Mouse (Mus musculus): Measurements from ENCODE around the gene Olfr1085. TPM values are rescaled to one million over a fixed set of nuclear protein-coding genes. Genes with fewer than 3 reads are reported as not detected.
"Not testable (repeated sequence)": the region's sequence is repeated elsewhere in the genome, so short reads cannot be mapped to it uniquely, and the experiment has no call there.

Olfr1085 gene
- not detected in 2 replicates for total RNA-seq (2021)
- long read RNA-seq, experiment 1, result 0 reads
- long read RNA-seq, experiment 2, result 0 reads

- no peak for DNase-seq
These were observed at the start of gene Olfr1085 for GRCm38 (mm10) chr2:86661919-86662318. TSS of gene Olfr1085 (minus strand) at chr2:86662019.

- no peak for DNase-seq
These were observed 36.5 kb upstream of the Olfr1085 start, which contains the start of gene Olfr1087 for GRCm38 (mm10) chr2:86698295-86698694. TSS of gene Olfr1087 (minus strand) at chr2:86698395.

GRCm38 (mm10) chr2:86679992-86680391 is 18.2 kb upstream of the Olfr1085 start, which contains the start of gene Olfr1086:
TSS of gene Olfr1086 (minus strand) at chr2:86680092.
- no peak for DNase-seq

DNA sequence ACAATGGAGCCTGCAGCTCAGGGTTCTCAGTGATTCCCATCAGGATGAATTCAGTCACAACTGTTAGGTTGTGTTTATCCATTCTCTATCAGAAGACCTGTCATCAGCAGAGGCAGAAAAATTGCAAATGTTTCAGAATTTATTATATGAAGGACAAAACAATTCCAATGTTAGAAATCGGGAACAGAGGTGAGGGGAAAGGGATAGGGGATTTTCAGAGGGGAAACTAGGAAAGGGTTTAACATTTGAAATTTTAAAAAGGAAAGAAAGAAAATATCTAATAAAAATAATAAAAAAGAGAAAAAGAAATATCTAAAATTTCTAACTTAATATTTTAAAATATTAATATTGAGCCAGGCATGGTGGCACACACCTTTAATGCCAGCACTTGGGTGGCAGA is 22.2 kb downstream of the Olfr1085 start, which contains the start of gene Olfr1084:
TSS of gene Olfr1084 (minus strand) at position 101 of the 400 bp plus-strand sequence.
- not testable (repeated sequence) for DNase-seq

Other genes starting within 250 kb of the Olfr1085 start
- not detected in 2 replicates for gene Olfr1061, start 248.0 kb downstream of the Olfr1085 start, total RNA-seq (2021)
- gene Olfr1062, start 235.3 kb downstream of the Olfr1085 start, total RNA-seq (2021), result not detected in 2 replicates
- not detected in 2 replicates for gene Olfr1065, start 211.4 kb downstream of the Olfr1085 start, total RNA-seq (2021)
- gene Olfr1066, start 205.8 kb downstream of the Olfr1085 start, total RNA-seq (2021), result not detected in 2 replicates
- gene Olfr228, start 174.6 kb downstream of the Olfr1085 start, total RNA-seq (2021), result not detected in 2 replicates
- gene Olfr1076, start 153.6 kb downstream of the Olfr1085 start, total RNA-seq (2021), result not detected in 2 replicates
- not detected in 2 replicates for gene Olfr1079, start 119.5 kb downstream of the Olfr1085 start, total RNA-seq (2021)
- not detected in 2 replicates for gene Olfr1080, start 103.8 kb downstream of the Olfr1085 start, total RNA-seq (2021)
- not detected in 2 replicates for gene Olfr1082, start 63.1 kb downstream of the Olfr1085 start, total RNA-seq (2021)
- not detected in 2 replicates for gene Olfr1084, start 22.3 kb downstream of the Olfr1085 start, total RNA-seq (2021)
- gene Olfr1086, start 18.1 kb upstream of the Olfr1085 start, total RNA-seq (2021), result not detected in 2 replicates
- gene Olfr1087, start 36.4 kb upstream of the Olfr1085 start, total RNA-seq (2021), result not detected in 2 replicates
- not detected in 2 replicates for gene Olfr1089, start 71.7 kb upstream of the Olfr1085 start, total RNA-seq (2021)
- not detected in 2 replicates for gene Olfr1090, start 97.0 kb upstream of the Olfr1085 start, total RNA-seq (2021)
- gene Olfr1093, start 120.5 kb upstream of the Olfr1085 start, total RNA-seq (2021), result not detected in 2 replicates
- not detected in 2 replicates for gene Olfr141, start 148.0 kb upstream of the Olfr1085 start, total RNA-seq (2021)
- gene Olfr1094, start 162.6 kb upstream of the Olfr1085 start, total RNA-seq (2021), result not detected in 2 replicates
- not detected in 2 replicates for gene Olfr1095, start 189.7 kb upstream of the Olfr1085 start, total RNA-seq (2021)
- not detected in 2 replicates for gene Gm13723, start 212.8 kb upstream of the Olfr1085 start, total RNA-seq (2021)
- gene Olfr1097, start 230.2 kb upstream of the Olfr1085 start, total RNA-seq (2021), result not detected in 2 replicates